Mouse (Mus musculus): ENCODE data around the gene Asic4. TPM values are rescaled to one million over a fixed set of nuclear protein-coding genes. Genes with fewer than 3 reads are reported as not detected.

The Asic4 gene
- polyA plus RNA-seq (2014; fragmentation: Illumina TruSeq; extraction: RNeasy Lipid Tissue Mini Kit (QIAGEN cat#74804)): not detected

DNA sequence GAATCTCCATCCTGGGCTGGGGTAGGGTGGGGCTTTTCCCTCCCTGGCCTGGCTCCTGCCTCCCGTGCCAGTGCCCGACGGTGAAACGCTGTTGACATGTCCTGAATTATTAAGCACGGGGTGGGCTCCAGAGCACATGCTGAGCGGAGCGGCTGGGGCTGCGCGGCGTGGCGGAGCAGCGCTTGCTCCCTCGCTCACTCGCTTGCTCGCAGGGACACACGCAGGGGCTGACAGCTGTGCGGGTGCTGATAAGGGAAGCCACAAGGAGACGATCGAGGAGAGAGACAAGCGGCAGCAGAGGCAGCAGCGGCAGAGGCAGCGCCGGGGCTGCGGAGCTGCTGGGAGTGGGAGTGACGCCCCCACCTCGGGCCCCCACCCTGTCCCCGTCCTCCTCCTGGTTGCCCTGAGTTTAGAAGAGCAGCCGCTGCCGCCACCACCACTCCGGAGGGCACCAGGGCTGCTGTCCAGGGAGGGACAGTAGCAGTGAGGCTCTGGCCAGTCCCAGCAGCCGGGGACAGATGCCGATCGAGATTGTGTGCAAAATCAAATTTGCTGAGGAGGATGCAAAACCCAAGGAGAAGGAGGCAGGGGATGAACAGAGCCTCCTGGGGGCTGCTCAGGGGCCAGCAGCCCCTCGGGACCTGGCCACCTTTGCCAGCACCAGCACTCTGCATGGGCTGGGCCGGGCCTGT lies at the start of gene Asic4:
Gene Asic4 (plus strand): TSS at position 123 of the 692 bp plus-strand sequence.

DNA sequence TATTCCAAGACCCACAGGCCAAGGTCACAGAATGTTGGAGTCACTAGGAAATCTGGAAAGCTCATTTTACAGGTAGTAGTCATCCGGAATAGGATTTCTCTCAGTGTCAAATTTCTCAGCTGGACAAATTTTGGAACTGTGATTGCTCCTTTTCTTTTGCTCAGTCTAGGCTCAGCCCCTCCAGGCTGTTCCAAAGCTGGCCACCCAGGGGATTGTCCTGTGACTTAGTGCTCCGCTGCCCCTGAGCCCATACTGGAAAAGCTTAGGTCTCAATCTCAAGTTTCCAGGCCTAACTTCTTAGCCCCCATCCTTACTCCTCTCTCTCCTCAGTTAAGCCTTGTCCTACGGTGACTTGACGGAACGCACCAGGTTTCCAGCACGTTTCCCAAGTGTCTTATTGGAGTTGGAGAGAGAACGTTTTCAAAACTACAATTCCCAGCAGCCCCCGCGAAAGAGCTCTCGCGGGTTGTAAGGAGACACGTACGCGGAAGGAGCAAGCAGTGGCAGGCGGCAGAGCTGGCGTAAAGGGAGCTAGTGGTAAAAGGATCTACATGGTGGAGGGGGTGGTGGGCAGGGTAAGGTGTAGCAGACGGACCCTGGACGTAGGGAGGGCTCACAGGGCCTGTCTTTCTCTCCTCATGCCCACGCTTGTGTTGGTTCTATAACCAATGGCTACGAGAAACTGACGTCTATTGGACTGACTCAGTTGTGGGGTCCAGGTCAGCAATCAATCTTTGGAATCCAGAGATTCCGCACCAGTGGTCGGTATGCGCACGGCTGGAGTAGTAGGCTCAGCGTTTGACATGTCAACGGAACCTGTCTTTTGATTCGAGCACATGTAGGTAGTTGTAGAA lies 14.5 kb upstream of the Asic4 start, which contains the start of gene Gmppa:
Gene Gmppa (plus strand): TSS at position 456 of the 854 bp plus-strand sequence.

DNA sequence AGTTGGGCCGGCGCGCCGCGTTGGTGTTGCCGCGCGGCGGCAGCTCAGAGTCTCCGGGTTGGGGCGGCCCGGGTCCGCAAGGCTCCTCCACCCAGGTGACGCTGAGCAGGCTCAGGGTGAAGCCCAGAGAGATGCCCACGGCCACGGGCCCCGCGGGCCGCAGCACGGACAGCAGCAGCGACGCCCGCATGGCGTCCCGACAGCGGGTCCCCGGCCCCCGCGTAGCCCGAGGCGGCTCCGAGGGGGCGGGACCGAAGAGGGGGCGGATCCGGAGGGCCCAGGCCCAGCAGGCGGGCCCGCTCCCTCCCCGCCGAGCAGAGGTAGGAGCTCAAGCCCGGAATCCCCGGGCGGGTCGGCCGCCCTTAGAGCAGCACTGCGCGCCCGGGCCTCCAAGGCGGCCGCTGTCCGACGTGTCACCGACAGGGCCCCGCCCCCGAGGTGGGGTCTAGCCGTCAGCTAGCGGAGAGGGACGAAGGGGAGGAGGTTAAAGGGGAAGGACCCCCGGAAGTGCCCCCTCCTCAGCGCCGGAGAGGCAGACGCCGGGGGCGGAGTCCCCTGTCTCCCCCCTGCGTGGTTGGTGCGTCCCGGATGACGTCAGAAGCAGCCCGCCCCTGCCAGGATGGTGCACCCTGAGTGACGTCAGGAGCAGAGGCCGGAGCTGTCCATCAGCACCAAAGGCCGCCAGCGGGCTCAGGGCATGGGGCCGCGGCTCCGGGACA lies 28.8 kb downstream of the Asic4 start, which contains the start of the genes Chpf and Tmem198:
Gene Chpf (minus strand): TSS at position 392 of the 719 bp plus-strand sequence.
Gene Tmem198 (plus strand): TSS at position 617 of the 719 bp plus-strand sequence.

DNA sequence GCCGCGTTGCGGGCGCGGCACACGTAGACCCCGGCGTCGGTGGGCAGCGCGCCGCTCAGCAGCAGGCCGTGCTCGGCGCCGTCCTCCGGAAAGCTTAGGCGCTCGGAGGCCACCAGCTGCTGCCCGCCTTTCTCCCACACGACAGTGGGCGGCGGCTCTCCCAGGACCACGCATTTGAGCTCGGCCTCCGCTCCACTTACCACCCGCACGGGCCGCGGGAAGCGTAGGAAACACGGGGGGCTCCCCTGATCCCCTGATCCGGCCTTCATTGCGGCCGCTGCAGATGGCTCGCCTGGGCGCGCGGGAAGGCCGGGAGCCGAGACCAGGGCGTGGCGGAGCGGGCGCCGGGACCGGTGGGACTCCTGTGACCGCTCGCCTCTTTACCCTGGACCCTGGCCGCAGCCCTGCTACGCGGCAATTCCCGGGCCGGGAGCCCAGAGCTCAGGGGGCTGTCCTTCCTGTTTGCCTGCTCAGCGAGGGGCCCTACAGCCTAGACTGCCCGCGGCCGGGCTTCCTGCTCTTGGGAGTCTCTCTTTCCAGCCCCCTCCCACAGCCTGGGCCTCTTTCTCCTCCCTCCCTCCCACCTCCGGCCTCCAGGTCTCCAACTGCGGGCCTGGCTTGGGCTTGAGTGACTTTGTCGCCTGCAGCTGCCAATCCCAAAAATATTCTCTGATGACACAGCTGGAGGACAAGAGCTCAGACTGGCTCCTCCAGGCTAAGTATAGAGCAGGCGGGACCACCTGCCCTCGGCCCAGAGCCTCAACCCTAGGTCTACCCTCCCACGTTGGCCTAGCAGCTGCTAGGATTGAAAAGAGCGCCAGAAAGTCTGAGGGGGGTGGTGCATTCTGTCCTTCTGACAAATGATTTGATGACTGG lies 56.0 kb downstream of the Asic4 start, which contains the start of gene Obsl1:
Gene Obsl1 (minus strand): TSS at position 497 of the 876 bp plus-strand sequence.

DNA sequence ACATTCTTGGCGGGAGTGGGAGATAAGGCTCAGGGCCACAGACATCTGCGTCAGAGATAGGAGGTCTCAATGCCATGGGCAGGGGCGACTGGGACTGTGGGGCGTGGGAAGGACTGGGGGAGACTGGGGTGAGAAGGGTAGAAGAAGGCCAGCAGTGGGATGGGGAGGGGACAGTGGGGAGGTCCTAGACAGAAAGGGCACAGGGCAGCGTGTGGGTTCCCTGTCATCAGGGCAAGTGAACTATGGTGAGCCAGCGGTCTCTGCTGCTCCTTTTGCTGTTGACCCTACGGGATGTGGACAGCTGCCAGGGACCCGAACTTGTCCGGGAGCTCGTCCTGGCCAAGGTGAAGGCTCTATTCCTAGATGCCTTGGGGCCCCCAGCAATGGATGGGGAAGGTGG lies 56.8 kb downstream of the Asic4 start, which contains the start of gene Inha:
Gene Inha (plus strand): TSS at position 72 of the 400 bp plus-strand sequence.

DNA sequence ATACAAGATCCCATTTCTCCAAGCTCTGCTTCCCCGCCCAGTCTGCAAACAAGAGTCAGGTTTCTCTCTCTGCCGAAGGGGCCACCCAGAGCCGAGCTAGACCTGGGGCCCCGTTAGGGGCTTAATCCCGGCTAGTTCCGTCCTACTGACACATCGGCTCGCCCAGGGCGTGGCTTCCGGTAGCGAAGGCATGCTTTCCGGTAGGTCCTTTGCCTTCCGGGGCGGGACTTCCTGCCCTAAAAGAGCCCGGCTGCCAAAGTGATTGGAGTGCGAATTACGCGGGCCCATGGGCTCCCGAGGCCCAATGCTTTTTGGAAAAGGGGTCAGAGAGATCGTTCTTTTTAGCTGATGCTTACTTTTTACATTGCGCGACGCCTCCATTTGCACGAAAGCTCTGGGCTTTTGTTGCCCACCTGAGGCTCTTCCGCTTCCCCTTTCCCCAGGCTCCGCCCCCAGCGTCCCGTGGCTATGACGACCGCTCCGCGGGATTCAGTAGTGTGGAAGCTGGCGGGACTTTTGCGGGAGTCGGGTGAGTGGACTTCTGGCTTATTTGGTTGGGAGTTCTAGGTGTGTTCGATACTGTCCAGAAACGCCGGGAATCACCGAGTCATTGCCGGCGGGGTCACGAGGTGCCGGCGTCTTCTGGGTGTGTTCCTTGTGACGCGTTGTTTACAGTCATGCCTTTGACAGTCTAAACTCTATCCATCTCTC lies 71.2 kb downstream of the Asic4 start, which contains the start of gene Stk11ip:
Gene Stk11ip (plus strand): TSS at position 209 of the 711 bp plus-strand sequence.

Other genes starting within 250 kb of the Asic4 start
- gene Glb1l, start 239.6 kb upstream of the Asic4 start, polyA plus RNA-seq (2014; fragmentation: Illumina TruSeq; extraction: RNeasy Lipid Tissue Mini Kit (QIAGEN cat#74804)): 14.5 TPM
- 8.5 TPM for gene Stk16, start 239.6 kb upstream of the Asic4 start, polyA plus RNA-seq (2014; fragmentation: Illumina TruSeq; extraction: RNeasy Lipid Tissue Mini Kit (QIAGEN cat#74804))
- 0.74 TPM for gene Tuba4a, start 230.6 kb upstream of the Asic4 start, polyA plus RNA-seq (2014; fragmentation: Illumina TruSeq; extraction: RNeasy Lipid Tissue Mini Kit (QIAGEN cat#74804))
- not detected for gene A630095N17Rik, start 218.3 kb upstream of the Asic4 start, polyA plus RNA-seq (2014; fragmentation: Illumina TruSeq; extraction: RNeasy Lipid Tissue Mini Kit (QIAGEN cat#74804))
- gene Dnajb2, start 214.0 kb upstream of the Asic4 start, polyA plus RNA-seq (2014; fragmentation: Illumina TruSeq; extraction: RNeasy Lipid Tissue Mini Kit (QIAGEN cat#74804)): 17.7 TPM
- gene Ptprn, start 185.9 kb upstream of the Asic4 start, polyA plus RNA-seq (2014; fragmentation: Illumina TruSeq; extraction: RNeasy Lipid Tissue Mini Kit (QIAGEN cat#74804)): not detected
- not detected for gene Resp18, start 172.0 kb upstream of the Asic4 start, polyA plus RNA-seq (2014; fragmentation: Illumina TruSeq; extraction: RNeasy Lipid Tissue Mini Kit (QIAGEN cat#74804))
- 3.9 TPM for gene Dnpep, start 132.4 kb upstream of the Asic4 start, polyA plus RNA-seq (2014; fragmentation: Illumina TruSeq; extraction: RNeasy Lipid Tissue Mini Kit (QIAGEN cat#74804))
- 2.7 TPM for gene Des, start 90.1 kb upstream of the Asic4 start, polyA plus RNA-seq (2014; fragmentation: Illumina TruSeq; extraction: RNeasy Lipid Tissue Mini Kit (QIAGEN cat#74804))
- gene Speg, start 75.1 kb upstream of the Asic4 start, polyA plus RNA-seq (2014; fragmentation: Illumina TruSeq; extraction: RNeasy Lipid Tissue Mini Kit (QIAGEN cat#74804)): 3.6 TPM
- 5.9 TPM for gene Gmppa, start 14.5 kb upstream of the Asic4 start, polyA plus RNA-seq (2014; fragmentation: Illumina TruSeq; extraction: RNeasy Lipid Tissue Mini Kit (QIAGEN cat#74804))
- 0.77 TPM for gene Chpf, start 28.9 kb downstream of the Asic4 start, polyA plus RNA-seq (2014; fragmentation: Illumina TruSeq; extraction: RNeasy Lipid Tissue Mini Kit (QIAGEN cat#74804))
- gene Tmem198, start 29.1 kb downstream of the Asic4 start, polyA plus RNA-seq (2014; fragmentation: Illumina TruSeq; extraction: RNeasy Lipid Tissue Mini Kit (QIAGEN cat#74804)): not detected
- gene Obsl1, start 56.0 kb downstream of the Asic4 start, polyA plus RNA-seq (2014; fragmentation: Illumina TruSeq; extraction: RNeasy Lipid Tissue Mini Kit (QIAGEN cat#74804)): 5.4 TPM
- 170 TPM for gene Inha, start 56.6 kb downstream of the Asic4 start, polyA plus RNA-seq (2014; fragmentation: Illumina TruSeq; extraction: RNeasy Lipid Tissue Mini Kit (QIAGEN cat#74804))
- 2.5 TPM for gene Stk11ip, start 71.1 kb downstream of the Asic4 start, polyA plus RNA-seq (2014; fragmentation: Illumina TruSeq; extraction: RNeasy Lipid Tissue Mini Kit (QIAGEN cat#74804))
- 0.31 TPM for gene Slc4a3, start 95.8 kb downstream of the Asic4 start, polyA plus RNA-seq (2014; fragmentation: Illumina TruSeq; extraction: RNeasy Lipid Tissue Mini Kit (QIAGEN cat#74804))